Mouse (Mus musculus) lung, embryonic 15.5 days (tissue): ENCODE results near the gene Cnnm2. TPM values are rescaled to one million over a fixed set of nuclear protein-coding genes. Genes with fewer than 3 reads are reported as not detected.

Source experiments
- ATAC-seq: fragments of 200-750 bp; cut with Nextera tagmentation; 2 replicates; pipeline ENCODE4 v1.8.0; 2017; ENCODE audit warnings: moderate number of reproducible peaks, borderline replicate concordance; ENCODE audit not compliant: low FRiP score, low TSS enrichment; ENCODE audit errors: extremely low read depth
- H3K27ac ChIP-seq: fragments of 300-500 bp; sonication (generic); 2 replicates; pipeline ENCODE4 v1.5.1; 2015; ENCODE audit warnings: moderate library complexity, mild to moderate bottlenecking, inconsistent platforms
- H3K27me3 ChIP-seq: fragments of 300-500 bp; sonication (generic); 2 replicates; pipeline ENCODE4 v1.6.1; 2015; ENCODE audit warnings: inconsistent platforms
- H3K36me3 ChIP-seq: fragments of 300-500 bp; sonication (generic); 2 replicates; pipeline ENCODE4 v1.6.1; 2015; ENCODE audit warnings: inconsistent platforms
- H3K4me1 ChIP-seq: fragments of 300-500 bp; sonication (generic); 2 replicates; pipeline ENCODE4 v1.6.1; 2015; ENCODE audit warnings: inconsistent platforms
- H3K4me2 ChIP-seq: fragments of 300-500 bp; sonication (generic); 2 replicates; pipeline ENCODE4 v1.6.1; 2015; ENCODE audit warnings: inconsistent platforms, mild to moderate bottlenecking, moderate library complexity
- H3K4me3 ChIP-seq: fragments of 300-500 bp; sonication (generic); 2 replicates; pipeline ENCODE4 v1.5.1; 2015; ENCODE audit warnings: mild to moderate bottlenecking, inconsistent platforms
- H3K9ac ChIP-seq: fragments of 300-500 bp; sonication (generic); 2 replicates; pipeline ENCODE4 v1.6.1; 2015; ENCODE audit warnings: inconsistent platforms
- H3K9me3 ChIP-seq: fragments of 300-500 bp; sonication (generic); 2 replicates; pipeline ENCODE4 v1.6.1; 2016; ENCODE audit warnings: inconsistent platforms
- WGBS: fragments of 180-500 bp; shearing (Covaris S2); methylation state at CpG from one replicate; pipeline ENCODE4 v1.1.7; 2015; 5-methylcytosine and 5-hydroxymethylcytosine counted together
- polyA plus RNA-seq: library from polyadenylated mRNA; unstranded; fragments of >200 nt; fragmentation: Nextera tagmentation; extraction: Ambion mirVana; gene quantifications from 2 replicates; pipeline ENCODE4 v1.2.1, GENCODE M21; 2015

The Cnnm2 gene
- polyA plus RNA-seq, 1 experiment from 2014 or later: 3.3 TPM

DNA sequence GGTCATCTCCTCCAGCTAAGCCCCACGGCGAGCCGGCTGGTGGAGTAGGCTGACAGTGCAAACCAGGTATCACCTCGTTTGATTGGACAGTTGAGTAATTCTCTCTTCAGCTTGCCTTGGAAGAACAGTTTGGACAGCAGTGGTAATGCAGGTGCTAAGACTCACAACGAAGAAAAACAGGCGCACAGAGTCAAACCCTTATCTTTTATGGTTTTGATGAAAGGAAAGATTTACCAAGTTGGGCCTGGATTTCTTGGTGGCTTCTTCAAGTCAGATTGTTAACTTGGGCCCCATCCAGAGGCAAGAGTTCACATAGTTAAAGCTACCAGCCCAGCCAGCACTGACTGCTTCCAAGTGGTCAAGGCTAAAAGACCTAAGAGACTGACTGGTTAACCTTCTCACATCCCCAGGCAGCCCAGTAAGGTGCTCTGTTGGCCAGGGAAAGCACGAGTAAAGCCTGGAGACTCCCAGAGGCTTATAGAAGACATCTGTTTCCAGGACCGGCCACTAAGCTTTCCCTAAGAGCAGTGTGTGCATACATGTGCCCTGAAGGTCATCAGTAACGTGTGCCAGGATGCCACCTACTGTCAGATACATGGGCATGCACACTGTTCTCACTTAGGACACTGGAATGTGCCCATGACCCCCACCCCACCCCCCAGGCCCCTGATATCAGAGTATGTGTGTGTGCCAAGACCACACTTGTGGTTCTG, 96.0 kb downstream of the Cnnm2 start:
- Histone ChIP-seq H3K9me3 (no peaks in the 10 kb centered on the region), H3K9ac (no peak overlapping the region), H3K36me3 (no peaks in the 10 kb centered on the region), H3K27ac (no peak overlapping the region), H3K4me2 (no peak overlapping the region), H3K4me1 (peaks cover 14% of the 10 kb centered on the region), H3K27me3 (no peaks in the 10 kb centered on the region), H3K4me3 (no peak overlapping the region)
- ATAC-seq: no peak
- 29% methylated on average over 9 of the region's 9 CpGs for WGBS

DNA sequence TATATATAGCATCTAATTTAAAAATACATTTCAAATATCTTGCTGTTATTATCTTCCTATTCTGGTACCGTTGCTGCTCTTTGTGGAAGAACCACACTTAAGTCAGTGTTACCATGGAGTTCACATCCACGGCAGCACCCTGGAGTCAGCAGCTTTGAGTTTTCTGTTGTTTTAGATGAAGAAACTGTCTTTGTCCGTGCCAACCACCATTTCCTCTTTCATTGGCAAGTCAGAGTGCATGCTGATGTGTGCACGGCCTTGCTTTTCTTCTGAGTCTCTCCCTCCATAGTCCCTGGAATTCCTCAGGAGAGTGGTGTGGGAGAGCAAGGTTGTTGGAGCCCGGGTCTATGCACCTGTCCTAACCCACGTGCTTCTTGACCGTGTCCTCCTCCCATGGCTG, 96.8 kb downstream of the Cnnm2 start:
- Histone ChIP-seq H3K27me3 (no peaks in the 10 kb centered on the region), H3K36me3 (no peaks in the 10 kb centered on the region), H3K4me3 (no peak overlapping the region), H3K9ac (no peak overlapping the region), H3K4me2 (no peak overlapping the region), H3K4me1 (peaks cover 21% of the 10 kb centered on the region), H3K27ac (no peak overlapping the region), H3K9me3 (no peaks in the 10 kb centered on the region)
- 83% methylated on average over 7 of the region's 7 CpGs for WGBS
- ATAC-seq: no peak

DNA sequence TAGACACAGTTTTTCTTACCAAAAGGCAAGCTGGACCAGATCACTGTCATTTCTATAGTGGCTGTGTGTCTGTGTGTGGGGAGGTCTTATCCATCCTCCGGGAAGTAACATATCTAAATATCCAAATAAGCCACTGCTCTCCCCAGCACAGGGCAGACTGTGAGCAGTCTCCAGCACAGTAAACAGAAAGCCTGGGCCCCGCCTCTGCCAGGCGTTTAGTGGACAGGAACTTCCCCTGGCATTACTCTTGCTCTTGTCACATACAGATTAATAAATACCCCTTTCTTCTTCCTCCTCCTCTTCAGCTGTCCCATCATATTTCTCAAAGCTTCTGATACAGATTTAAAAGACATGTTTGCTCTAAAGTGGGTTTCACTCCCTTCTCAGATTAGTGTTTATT, 101.2 kb downstream of the Cnnm2 start:
- H3K9me3 ChIP-seq: no peaks in the 10 kb centered on the region

DNA sequence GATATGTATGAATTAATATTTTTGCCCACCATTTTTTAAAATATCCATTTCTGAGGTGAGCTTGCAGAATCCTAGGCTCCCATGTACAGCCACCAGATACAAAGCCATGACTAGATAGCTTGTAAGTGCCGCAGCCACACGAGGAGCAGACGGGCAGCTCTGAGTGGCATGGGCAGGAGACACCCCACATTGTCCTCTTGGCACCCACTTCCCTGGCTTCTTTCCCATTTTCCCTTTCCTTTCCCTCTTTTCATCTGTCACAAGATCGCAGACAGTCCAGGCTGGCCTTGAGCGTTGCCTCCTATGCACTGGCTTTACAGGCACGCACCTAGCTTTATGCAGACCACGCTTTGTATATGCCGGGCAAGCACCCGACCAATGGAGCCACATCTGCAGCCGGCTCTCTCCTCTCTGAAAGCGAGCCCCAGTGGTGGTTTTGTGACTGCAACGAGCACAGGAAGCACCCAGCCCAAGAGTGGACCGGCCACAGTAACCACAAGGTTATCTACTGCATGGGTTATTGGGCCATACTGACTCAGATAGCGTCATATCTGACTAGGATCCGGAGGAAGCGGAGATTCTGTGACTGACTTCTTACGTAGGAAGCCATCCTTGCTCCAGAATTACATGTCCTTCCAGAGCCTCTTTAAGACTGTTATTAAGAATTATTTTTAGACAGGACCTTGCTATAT, 102.0 kb downstream of the Cnnm2 start:
- Histone ChIP-seq H3K4me1 (peaks cover 17% of the 10 kb centered on the region; the same call in 1 of the 2 replicates), H3K36me3 (no peaks in the 10 kb centered on the region), H3K27ac (no peak overlapping the region), H3K27me3 (no peaks in the 10 kb centered on the region), H3K9me3 (no peaks in the 10 kb centered on the region), H3K4me3 (no peak overlapping the region), H3K4me2 (no peak overlapping the region), H3K9ac (no peak overlapping the region)
- 69% methylated on average over 17 of the region's 17 CpGs for WGBS
- no peak for ATAC-seq

More for the DNA sequence above, 101.2 kb downstream of the Cnnm2 start:
- H3K27ac ChIP-seq: no peak overlapping the region
- H3K4me3 ChIP-seq: no peak overlapping the region
- ATAC-seq: no peak
- peaks cover 17% of the 10 kb centered on the region; the same call in 1 of the 2 replicates for H3K4me1 ChIP-seq
- no peak overlapping the region for H3K4me2 ChIP-seq
- no peaks in the 10 kb centered on the region for H3K27me3 ChIP-seq
- H3K9ac ChIP-seq: no peak overlapping the region
- 15% methylated on average over 3 of the region's 3 CpGs for WGBS
- H3K36me3 ChIP-seq: no peaks in the 10 kb centered on the region

DNA sequence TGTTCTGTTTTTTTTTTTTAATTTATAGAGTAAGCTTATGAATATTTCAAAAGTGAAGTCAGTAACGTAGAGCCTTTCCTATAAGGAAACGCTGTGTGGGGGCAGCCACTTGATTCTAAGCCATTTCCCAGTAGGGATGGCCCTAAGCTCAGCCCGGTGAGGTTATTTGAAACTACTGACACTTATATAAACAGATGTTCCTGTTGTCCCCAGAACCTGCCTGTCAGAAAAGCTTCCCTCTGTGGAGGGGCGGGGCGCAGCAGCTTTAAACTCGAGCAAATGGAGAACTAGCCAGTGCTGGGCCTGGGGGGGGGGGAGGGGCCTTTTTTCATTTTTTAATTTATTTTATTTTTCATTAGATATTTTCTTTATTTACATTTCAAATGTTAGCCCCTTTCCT, 102.7 kb downstream of the Cnnm2 start:
- no peak overlapping the region for H3K9ac ChIP-seq
- ATAC-seq: no peak
- no peak overlapping the region for H3K27ac ChIP-seq
- H3K36me3 ChIP-seq: no peaks in the 10 kb centered on the region
- 37% methylated on average over 6 of the region's 6 CpGs for WGBS
- H3K4me1 ChIP-seq: peaks cover 22% of the 10 kb centered on the region
- no peaks in the 10 kb centered on the region for H3K27me3 ChIP-seq
- H3K9me3 ChIP-seq: no peaks in the 10 kb centered on the region
- no peak overlapping the region for H3K4me2 ChIP-seq
- H3K4me3 ChIP-seq: no peak overlapping the region

DNA sequence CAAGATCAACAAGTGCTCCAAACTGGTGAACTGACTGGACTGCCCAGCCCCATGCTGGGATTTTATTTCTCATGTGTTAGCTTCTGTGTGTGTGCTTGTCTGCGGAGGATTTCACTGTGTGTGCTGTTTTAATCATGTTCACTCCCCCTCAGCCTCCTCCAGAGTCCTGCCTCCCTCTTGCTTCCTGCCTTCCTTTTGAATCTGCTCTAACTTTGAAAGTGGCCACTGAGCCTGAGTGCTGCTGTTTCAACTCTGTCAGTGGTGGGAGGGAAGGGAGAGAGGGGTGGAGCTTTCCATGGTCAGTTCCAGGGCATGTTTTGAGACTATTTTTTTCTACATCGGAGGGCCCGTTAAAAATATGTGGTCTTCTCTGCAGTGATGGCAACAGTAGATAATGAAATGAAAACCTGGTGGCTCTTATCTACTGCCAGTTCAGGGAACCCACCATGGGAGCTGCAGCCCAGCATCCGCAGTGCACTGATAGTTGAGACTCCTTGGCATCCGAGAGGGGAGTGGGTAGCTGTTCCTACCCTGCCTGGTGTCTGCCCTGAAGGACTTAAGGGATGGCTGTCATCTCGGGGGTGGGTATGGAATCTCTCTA, 103.4 kb downstream of the Cnnm2 start:
- no peaks in the 10 kb centered on the region for H3K27me3 ChIP-seq
- no peak for ATAC-seq
- no peaks in the 10 kb centered on the region for H3K9me3 ChIP-seq
- no peak overlapping the region for H3K27ac ChIP-seq
- no peak overlapping the region for H3K4me2 ChIP-seq
- 48% methylated on average over 6 of the region's 6 CpGs for WGBS
- H3K4me3 ChIP-seq: no peak overlapping the region
- no peaks in the 10 kb centered on the region for H3K36me3 ChIP-seq
- no peak overlapping the region for H3K9ac ChIP-seq
- peaks cover 26% of the 10 kb centered on the region for H3K4me1 ChIP-seq

DNA sequence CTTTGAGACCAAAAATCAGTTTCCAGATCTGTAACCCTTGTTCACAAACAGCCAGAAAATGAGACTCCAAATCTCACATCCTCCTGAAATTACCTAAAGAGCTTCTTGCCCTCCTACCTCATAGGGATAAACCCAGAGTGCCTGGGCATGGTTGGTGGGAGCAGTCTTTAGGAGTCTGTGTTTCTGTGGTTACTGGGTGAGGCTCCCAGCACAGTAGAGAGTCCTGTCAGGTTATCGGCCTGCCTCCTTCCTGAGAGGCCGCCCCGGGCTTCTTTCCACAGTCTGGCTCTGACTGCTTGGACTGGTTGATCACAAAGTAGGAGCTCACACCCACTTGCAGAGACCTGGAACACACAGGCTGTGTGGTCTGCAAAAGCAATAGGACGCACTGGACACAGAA, 104.0 kb downstream of the Cnnm2 start:
- Histone ChIP-seq H3K9ac (no peak overlapping the region), H3K27ac (no peak overlapping the region), H3K36me3 (no peaks in the 10 kb centered on the region), H3K9me3 (no peaks in the 10 kb centered on the region), H3K27me3 (no peaks in the 10 kb centered on the region), H3K4me2 (no peak overlapping the region), H3K4me1 (peaks cover 26% of the 10 kb centered on the region), H3K4me3 (no peak overlapping the region)
- 69% methylated on average over 4 of the region's 4 CpGs for WGBS
- ATAC-seq: no peak

DNA sequence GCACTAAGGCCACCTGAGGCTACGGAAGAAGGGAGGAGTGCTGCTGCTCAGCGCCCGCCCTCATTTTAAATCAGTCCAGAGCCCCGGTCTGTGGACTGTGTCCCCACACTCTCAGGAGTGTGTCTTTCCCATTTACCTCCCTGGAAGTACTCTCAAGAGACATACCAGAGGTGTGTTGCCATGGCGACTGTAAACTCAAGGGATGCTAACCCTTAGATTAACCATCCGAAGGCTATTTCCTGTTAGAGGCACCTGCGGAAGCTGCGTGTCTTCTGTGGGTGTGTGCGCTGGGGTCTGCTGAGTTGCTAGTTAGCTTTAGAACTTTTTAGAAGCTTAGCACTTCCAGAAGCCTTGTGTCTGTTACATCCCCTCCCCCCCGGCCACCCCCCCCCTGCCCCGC, 107.7 kb downstream of the Cnnm2 start:
- Histone ChIP-seq H3K9me3 (no peaks in the 10 kb centered on the region), H3K9ac (no peak overlapping the region), H3K4me2 (peak overlapping the region; percentile 9; the same call in 1 of the 2 replicates), H3K27me3 (no peaks in the 10 kb centered on the region), H3K36me3 (no peaks in the 10 kb centered on the region), H3K4me3 (no peak overlapping the region), H3K4me1 (peaks cover 14% of the 10 kb centered on the region; the same call in 1 of the 2 replicates), H3K27ac (no peak overlapping the region)
- 0 out of 2 replicates have a peak, but pooled peaks have one; percentile 29 for ATAC-seq
- 42% methylated on average over 11 of the region's 11 CpGs for WGBS

DNA sequence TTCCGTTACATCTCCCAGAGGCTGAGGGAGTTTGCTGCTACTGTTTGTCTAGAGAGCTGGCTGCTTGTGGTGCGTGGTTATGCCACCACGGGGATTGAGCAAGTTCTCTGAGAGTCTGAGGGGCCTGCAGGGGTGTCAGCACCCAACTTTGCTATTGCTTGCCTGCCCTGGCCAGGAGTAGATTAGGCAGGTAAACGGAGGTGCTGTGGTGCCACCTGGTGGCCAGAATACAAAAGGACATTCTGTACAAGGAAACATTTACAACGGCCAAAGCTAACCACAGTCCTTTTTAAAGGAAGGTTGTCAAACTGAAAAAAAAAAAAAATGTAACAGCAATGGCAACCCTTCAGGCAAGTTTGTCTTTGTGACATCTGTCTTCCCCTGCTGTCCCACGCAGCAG, 108.1 kb downstream of the Cnnm2 start:
- H3K36me3 ChIP-seq: no peaks in the 10 kb centered on the region
- peak overlapping the region; percentile 9; the same call in 1 of the 2 replicates for H3K4me2 ChIP-seq
- H3K9me3 ChIP-seq: no peaks in the 10 kb centered on the region
- ATAC-seq: 0 out of 2 replicates have a peak, but pooled peaks have one; percentile 62
- 7% methylated on average over 6 of the region's 6 CpGs for WGBS
- H3K27ac ChIP-seq: no peak overlapping the region
- H3K4me1 ChIP-seq: peaks cover 14% of the 10 kb centered on the region; the same call in 1 of the 2 replicates
- H3K27me3 ChIP-seq: no peaks in the 10 kb centered on the region
- no peak overlapping the region for H3K9ac ChIP-seq
- no peak overlapping the region for H3K4me3 ChIP-seq

DNA sequence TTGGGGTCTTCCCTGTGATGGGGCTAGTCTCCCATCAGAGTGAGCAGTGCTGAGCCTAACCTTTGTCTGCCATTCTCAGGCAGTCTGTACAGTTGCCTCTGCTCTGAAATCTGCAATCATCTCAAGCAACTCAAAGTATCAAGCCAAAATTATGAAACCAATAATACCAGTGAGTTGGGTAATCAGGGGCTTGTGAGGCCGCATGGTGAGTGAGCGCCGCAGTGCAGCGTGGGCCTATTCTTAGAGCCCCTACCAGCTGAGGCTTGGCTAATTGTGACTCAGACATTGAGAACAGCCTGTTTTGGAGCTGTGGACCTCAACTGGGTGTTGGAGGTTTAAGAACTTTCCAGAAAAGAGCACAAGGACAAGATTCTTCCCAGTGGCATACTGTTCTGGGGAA, 109.7 kb downstream of the Cnnm2 start:
- H3K4me3 ChIP-seq: no peak overlapping the region
- H3K4me1 ChIP-seq: peaks cover 10% of the 10 kb centered on the region; the same call in 1 of the 2 replicates
- no peak overlapping the region for H3K27ac ChIP-seq
- H3K27me3 ChIP-seq: no peaks in the 10 kb centered on the region
- H3K9ac ChIP-seq: no peak overlapping the region
- no peaks in the 10 kb centered on the region for H3K36me3 ChIP-seq
- no peak for ATAC-seq
- no peak overlapping the region for H3K4me2 ChIP-seq
- no peaks in the 10 kb centered on the region for H3K9me3 ChIP-seq
- 93% methylated on average over 4 of the region's 4 CpGs for WGBS

DNA sequence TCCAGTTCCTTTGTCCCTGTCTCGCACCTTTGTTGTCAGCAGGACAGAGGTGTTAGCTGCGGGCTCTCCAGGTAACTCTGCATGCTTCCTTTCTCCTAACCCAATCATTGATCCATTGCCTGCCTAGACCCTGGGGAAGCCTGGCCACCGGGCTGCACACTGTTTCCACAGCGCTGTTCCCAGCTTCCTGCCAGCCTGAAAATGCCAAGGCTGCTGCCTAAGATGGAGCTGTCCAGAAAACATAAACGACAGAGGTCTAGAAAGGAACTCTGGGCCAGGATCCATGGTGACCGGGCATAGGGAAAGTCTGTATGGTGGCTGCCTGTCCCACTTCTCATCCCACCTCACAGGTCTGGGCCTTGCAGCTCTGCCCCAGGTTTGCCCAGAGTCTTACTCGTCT, 110.3 kb downstream of the Cnnm2 start:
- no peaks in the 10 kb centered on the region for H3K9me3 ChIP-seq
- WGBS: 56% methylated on average over 7 of the region's 7 CpGs
- ATAC-seq: no peak
- H3K27ac ChIP-seq: no peak overlapping the region
- no peak overlapping the region for H3K4me2 ChIP-seq
- H3K27me3 ChIP-seq: no peaks in the 10 kb centered on the region
- H3K9ac ChIP-seq: no peak overlapping the region
- no peak overlapping the region for H3K4me3 ChIP-seq
- H3K4me1 ChIP-seq: peaks cover 10% of the 10 kb centered on the region; the same call in 1 of the 2 replicates
- no peaks in the 10 kb centered on the region for H3K36me3 ChIP-seq

DNA sequence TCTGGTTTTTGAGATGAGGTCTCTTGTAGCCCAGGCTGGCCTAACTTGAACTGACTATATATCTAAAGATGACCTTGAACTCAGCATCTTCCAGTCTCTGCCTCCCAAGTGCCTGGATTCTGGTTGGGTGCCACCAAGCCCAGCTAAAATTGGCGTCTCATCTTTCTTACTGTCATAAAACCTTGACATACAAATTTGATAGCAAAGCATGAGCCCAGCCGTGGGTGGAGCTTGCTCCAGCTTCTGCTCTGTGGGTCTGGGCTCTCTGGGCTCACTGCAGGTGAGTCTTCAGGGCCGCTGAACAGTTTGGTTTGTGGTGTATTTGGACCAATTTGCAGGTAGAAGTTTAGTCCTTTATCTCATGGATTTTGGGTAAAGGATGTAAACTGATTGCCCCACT, 112.5 kb downstream of the Cnnm2 start:
- no peak overlapping the region for H3K27ac ChIP-seq
- 76% methylated on average over 3 of the region's 3 CpGs for WGBS
- H3K9ac ChIP-seq: no peak overlapping the region
- no peaks in the 10 kb centered on the region for H3K9me3 ChIP-seq
- no peak overlapping the region for H3K4me2 ChIP-seq
- H3K4me3 ChIP-seq: no peak overlapping the region
- ATAC-seq: no peak
- no peaks in the 10 kb centered on the region for H3K36me3 ChIP-seq
- peaks cover 6% of the 10 kb centered on the region; the same call in 1 of the 2 replicates for H3K4me1 ChIP-seq
- no peaks in the 10 kb centered on the region for H3K27me3 ChIP-seq
